Mouse (Mus musculus) embryonic facial prominence, embryonic 10.5 days (tissue): ENCODE measurements around the gene Uchl1. TPM values are rescaled to one million over a fixed set of nuclear protein-coding genes. Genes with fewer than 3 reads are reported as not detected.

ENCODE experiments used
- DNase-seq: peaks from one replicate; pipeline ENCODE4 v3.0.0-alpha.2; 2017; ENCODE audit warnings: low spot score
- H3K27ac ChIP-seq: fragments of 300-500 bp; sonication (generic); replicated peaks from 2 replicates; pipeline ENCODE4 v1.5.1; 2016; ENCODE audit warnings: mild to moderate bottlenecking
- H3K27me3 ChIP-seq: fragments of 300-500 bp; sonication (generic); replicated peaks from 2 replicates; pipeline ENCODE4 v1.6.1; 2016; ENCODE audit warnings: low read depth, mild to moderate bottlenecking; ENCODE audit not compliant: poor library complexity, severe bottlenecking
- H3K36me3 ChIP-seq: fragments of 300-500 bp; sonication (generic); replicated peaks from 2 replicates; pipeline ENCODE4 v1.6.1; 2016; ENCODE audit warnings: mild to moderate bottlenecking, moderate library complexity
- H3K4me1 ChIP-seq: fragments of 300-500 bp; sonication (generic); 2 replicates; pipeline ENCODE4 v1.6.1; 2016
- H3K4me3 ChIP-seq: fragments of 300-500 bp; sonication (generic); 2 replicates; pipeline ENCODE4 v1.5.1; 2016; ENCODE audit warnings: mild to moderate bottlenecking, moderate library complexity
- H3K9me3 ChIP-seq: fragments of 300-500 bp; sonication (generic); 2 replicates; pipeline ENCODE4 v1.6.1; 2016; ENCODE audit warnings: mild to moderate bottlenecking
- WGBS: fragments of 180-500 bp; shearing (Covaris S2); methylation state at CpG from one replicate; pipeline ENCODE4 v1.1.7; 2016; 5-methylcytosine and 5-hydroxymethylcytosine counted together
- polyA plus RNA-seq: library from polyadenylated mRNA; unstranded; fragments of >200 nt; fragmentation: Nextera tagmentation; extraction: Ambion mirVana; gene quantifications from 2 replicates; pipeline ENCODE4 v1.2.1, GENCODE M21; 2016

Uchl1 gene
- 128 and 137 TPM in 2 replicates for polyA plus RNA-seq

DNA sequence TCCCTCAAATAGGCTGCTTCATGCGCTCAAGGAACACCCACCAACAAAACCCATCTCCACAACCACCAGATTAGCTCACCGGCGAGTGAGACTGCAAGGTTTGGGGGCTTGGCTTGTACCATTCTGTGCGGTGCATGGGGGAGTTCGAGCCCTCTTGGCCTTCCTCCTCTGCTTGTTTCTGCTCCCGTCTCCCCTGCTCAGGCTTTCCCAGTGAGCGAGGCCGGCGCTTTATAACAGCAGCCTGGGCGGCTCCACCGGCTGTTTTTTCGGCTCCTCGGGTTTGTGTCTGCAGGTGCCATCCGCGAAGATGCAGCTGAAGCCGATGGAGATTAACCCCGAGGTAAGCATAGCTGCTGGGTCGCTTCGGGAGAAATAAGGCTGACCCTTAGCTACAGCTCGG, at the start of gene Uchl1:
TSS of gene Uchl1 (plus strand) at position 109 of the 400 bp plus-strand sequence.
- DNase-seq = peak; percentile 94
- peaks cover 55% of the 10 kb centered on the region for H3K27me3 ChIP-seq
- H3K9me3 ChIP-seq = no peaks in the 10 kb centered on the region
- H3K4me1 ChIP-seq = peaks cover 29% of the 10 kb centered on the region
- WGBS = under 1% methylated on average over 20 of the region's 20 CpGs
- H3K36me3 ChIP-seq = peaks cover 3% of the 10 kb centered on the region; the same call in 1 of the 2 replicates
- H3K27ac ChIP-seq = peak within 1 kb of the TSS; percentile 81
- peak within 1 kb of the TSS; percentile 76 for H3K4me3 ChIP-seq

DNA sequence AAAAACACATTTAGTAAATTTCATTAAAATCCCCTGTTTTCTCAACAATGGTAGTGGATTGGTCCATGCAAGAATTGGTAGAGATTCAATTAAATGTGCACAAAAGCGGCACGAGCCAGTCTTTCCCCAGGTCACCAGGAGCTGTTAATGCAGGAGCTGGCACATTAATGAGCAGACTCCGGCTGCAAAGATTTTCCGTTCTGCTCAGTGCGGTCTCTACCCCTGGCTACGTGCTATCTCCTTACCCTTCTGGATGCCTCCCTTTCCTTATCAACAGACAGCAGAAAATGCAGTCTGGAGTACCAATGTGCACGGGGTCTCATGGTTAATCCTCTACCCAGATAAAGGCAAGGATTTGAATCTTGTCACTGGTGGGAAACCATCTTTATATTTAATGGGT, 48.1 kb upstream of the Uchl1 start:
- WGBS = 81% methylated on average over 7 of the region's 7 CpGs
- no peaks in the 10 kb centered on the region for H3K36me3 ChIP-seq
- no peaks in the 10 kb centered on the region for H3K4me1 ChIP-seq
- no peak overlapping the region for H3K27ac ChIP-seq
- no peak for DNase-seq
- H3K27me3 ChIP-seq = no peaks in the 10 kb centered on the region
- H3K9me3 ChIP-seq = no peaks in the 10 kb centered on the region
- no peak overlapping the region for H3K4me3 ChIP-seq

DNA sequence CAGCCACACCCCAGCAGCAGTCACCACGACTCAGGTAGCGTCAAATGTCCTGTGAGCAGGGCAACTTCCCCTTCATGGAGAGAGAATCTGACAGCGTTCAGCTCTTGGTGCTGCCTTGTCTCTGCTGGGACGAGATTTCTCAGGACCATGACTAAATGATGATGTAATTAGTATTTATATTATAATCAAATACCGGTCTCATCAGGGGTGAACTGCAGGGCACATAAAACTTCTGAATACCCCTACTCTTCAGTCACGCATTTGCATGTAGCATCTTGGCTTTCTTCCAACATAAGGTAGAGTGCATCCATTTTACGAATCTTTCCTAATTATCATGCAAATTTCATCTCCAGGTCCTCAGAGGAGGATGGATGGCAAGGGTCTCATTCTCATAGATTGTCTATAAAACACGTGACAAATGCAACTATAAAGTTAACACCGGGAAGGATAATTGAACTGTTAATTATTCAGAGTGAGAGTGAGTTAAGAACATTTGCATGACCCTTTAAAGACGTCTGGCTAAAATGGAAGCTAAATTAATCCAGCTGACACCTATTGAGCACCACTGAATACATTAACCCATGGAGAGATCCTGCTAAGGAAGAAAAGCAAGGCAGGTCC, 40.3 kb upstream of the Uchl1 start:
- DNase-seq = no peak
- no peak overlapping the region for H3K4me3 ChIP-seq
- no peaks in the 10 kb centered on the region for H3K27me3 ChIP-seq
- no peaks in the 10 kb centered on the region for H3K9me3 ChIP-seq
- H3K4me1 ChIP-seq = no peaks in the 10 kb centered on the region
- 77% methylated on average over 10 of the region's 10 CpGs for WGBS
- H3K36me3 ChIP-seq = no peaks in the 10 kb centered on the region
- H3K27ac ChIP-seq = no peak overlapping the region

GRCm38 (mm10) chr5:66642156-66642555, 33.7 kb upstream of the Uchl1 start:
- 88% methylated on average over 4 of the region's 4 CpGs for WGBS
- no peak for DNase-seq
- H3K4me1 ChIP-seq = no peaks in the 10 kb centered on the region
- no peak overlapping the region for H3K4me3 ChIP-seq
- H3K9me3 ChIP-seq = no peaks in the 10 kb centered on the region
- H3K27ac ChIP-seq = no peak overlapping the region
- H3K36me3 ChIP-seq = no peaks in the 10 kb centered on the region
- H3K27me3 ChIP-seq = no peaks in the 10 kb centered on the region

DNA sequence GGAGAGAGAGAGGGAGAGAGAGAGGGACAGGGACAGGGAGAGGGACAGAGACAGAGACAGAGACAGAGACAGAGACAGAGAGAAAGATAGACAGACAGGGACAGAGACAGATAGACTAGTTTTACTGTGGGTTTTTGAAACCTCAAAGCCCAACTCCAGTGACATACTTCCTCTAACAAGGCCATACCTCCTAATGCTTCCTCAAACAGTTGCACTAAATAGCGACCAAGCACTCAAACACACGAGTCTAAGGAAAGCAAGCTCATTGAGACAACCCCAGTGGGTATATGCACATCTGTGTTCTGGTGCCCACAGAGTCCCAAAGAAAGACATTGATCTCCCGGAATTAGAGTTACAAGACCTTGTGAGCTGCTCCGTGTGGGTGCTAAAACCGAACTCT, 32.6 kb upstream of the Uchl1 start:
- H3K36me3 ChIP-seq = no peaks in the 10 kb centered on the region
- WGBS = 89% methylated on average over 5 of the region's 5 CpGs

DNA sequence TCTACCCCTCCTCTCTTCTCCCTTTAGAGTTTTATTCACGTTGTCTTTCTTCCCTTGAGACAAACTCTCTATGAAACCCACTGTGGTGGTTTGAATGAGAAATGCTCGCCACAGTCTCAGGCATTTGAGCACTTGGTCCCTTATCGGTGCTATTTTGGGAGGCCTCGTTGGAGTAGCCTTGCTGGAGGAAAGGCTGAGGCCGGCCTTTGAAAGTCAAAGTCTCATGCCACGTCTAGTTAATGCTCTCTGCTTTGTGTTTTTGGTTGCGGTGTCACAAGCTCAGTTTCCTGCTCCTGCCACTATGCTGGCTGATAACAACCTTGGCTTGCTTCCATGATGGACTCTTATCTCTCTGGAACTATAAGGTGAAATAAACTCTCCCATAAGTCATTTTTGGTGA, 28.4 kb upstream of the Uchl1 start:
- WGBS = 78% methylated on average over 7 of the region's 7 CpGs
- peaks cover 8% of the 10 kb centered on the region for H3K4me1 ChIP-seq
- no peak for DNase-seq
- H3K9me3 ChIP-seq = no peaks in the 10 kb centered on the region
- H3K36me3 ChIP-seq = no peaks in the 10 kb centered on the region
- H3K27ac ChIP-seq = no peak overlapping the region
- no peak overlapping the region for H3K4me3 ChIP-seq
- no peaks in the 10 kb centered on the region for H3K27me3 ChIP-seq

More for the DNA sequence above, 32.6 kb upstream of the Uchl1 start:
- no peaks in the 10 kb centered on the region for H3K4me1 ChIP-seq
- no peak overlapping the region for H3K4me3 ChIP-seq
- DNase-seq = no peak
- no peaks in the 10 kb centered on the region for H3K27me3 ChIP-seq
- H3K27ac ChIP-seq = no peak overlapping the region
- no peaks in the 10 kb centered on the region for H3K9me3 ChIP-seq

GRCm38 (mm10) chr5:66654220-66654619, 21.7 kb upstream of the Uchl1 start:
- no peaks in the 10 kb centered on the region for H3K27me3 ChIP-seq
- 0 out of 2 replicates have a peak, but pooled peaks cover 3% of the 10 kb centered on the region for H3K9me3 ChIP-seq
- H3K4me1 ChIP-seq = peaks cover 9% of the 10 kb centered on the region
- H3K27ac ChIP-seq = no peak overlapping the region; the same call in 1 of the 2 replicates
- H3K36me3 ChIP-seq = no peaks in the 10 kb centered on the region
- no peak overlapping the region for H3K4me3 ChIP-seq
- DNase-seq = no peak
- 69% methylated on average over 5 of the region's 5 CpGs for WGBS

GRCm38 (mm10) chr5:66675189-66675890, 551 bp upstream of the Uchl1 start:
- 0 out of 2 replicates have a peak overlapping the region, but pooled peaks have one; percentile 81 for H3K27ac ChIP-seq
- H3K9me3 ChIP-seq = no peaks in the 10 kb centered on the region
- peak; percentile 28 for DNase-seq
- 1% methylated on average over 18 of the region's 18 CpGs for WGBS
- peaks cover 29% of the 10 kb centered on the region for H3K4me1 ChIP-seq
- no peaks in the 10 kb centered on the region; the same call in 1 of the 2 replicates for H3K36me3 ChIP-seq
- peaks cover 55% of the 10 kb centered on the region for H3K27me3 ChIP-seq
- peak overlapping the region; percentile 76 for H3K4me3 ChIP-seq

GRCm38 (mm10) chr5:66676457-66677117, 696 bp downstream of the Uchl1 start:
- WGBS = under 1% methylated on average over 51 of the region's 51 CpGs
- peak; percentile 64 for DNase-seq
- Histone ChIP-seq H3K4me1 (peaks cover 29% of the 10 kb centered on the region), H3K27me3 (peaks cover 55% of the 10 kb centered on the region), H3K36me3 (peaks cover 9% of the 10 kb centered on the region; the same call in 1 of the 2 replicates), H3K4me3 (peak overlapping the region; percentile 76), H3K27ac (peak overlapping the region; percentile 81), H3K9me3 (no peaks in the 10 kb centered on the region)

DNA sequence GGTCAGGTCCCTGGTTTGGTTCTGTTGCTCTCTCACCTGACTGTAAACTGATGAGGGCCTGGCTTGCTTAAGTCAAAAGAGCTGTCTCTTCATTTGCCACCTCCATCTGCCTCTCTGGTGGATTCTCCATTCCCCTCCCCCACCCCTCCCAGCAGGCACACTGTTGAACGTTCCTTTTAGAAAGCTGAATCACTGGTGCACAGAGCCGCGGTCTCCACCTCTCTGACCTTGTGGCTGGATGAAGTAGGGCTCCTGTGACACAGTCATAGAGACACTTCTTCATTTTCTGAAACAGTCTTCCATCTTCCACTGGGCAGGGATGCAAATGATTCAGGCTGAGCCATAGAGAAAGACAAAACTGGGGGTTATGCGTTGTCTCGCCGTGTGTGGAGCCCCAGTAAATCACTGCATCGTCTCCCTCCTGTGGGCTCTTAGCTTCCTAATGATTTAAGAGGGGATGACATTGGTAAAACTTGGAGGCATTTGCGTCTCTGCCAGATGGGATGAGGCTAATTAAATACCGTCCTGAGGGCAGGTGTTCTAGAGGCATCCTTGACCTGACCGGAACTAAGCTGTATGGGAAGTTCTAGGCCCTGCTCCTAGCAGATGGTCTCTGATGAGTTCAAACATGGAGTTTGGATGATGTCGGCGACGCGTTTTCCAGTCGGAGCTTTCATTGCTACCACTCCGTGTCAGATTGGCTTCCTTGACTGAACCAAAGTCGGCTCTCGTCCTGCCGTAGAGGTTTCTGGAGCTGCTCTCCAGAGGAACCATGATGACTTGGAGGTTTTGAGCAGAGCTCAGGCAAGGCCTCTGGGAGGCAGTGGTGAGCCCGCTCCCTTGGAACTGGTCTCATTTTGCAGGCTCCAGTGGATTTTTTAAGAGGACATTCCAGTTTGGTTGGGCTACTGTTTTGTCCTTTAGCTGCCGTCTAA, 1.8 kb downstream of the Uchl1 start:
- peaks cover 32% of the 10 kb centered on the region for H3K4me1 ChIP-seq
- WGBS = 76% methylated on average over 21 of the region's 21 CpGs
- peak; percentile 23 for DNase-seq

DNA sequence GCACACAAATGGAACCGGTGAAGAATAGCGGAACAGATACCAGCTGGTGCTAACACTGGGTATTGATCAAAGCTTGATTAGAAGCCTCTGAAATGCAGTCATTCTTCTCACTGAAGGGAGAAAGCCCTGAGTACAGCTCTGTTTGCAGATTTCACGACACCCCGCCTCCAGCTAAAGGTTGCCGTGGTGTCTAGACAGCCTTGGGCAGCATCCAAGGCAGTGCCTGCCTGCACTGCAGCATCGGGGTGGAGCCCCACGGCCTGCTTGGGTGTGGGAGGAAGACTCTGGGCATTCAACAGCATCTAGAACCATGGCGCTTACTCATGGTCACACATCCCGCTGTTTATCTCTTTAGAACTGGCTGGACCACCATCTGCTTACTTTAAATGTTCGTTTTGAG, 3.3 kb downstream of the Uchl1 start:
- Histone ChIP-seq H3K4me3 (no peak overlapping the region), H3K9me3 (no peaks in the 10 kb centered on the region), H3K27ac (no peak overlapping the region), H3K36me3 (peaks cover 34% of the 10 kb centered on the region), H3K27me3 (peaks cover 46% of the 10 kb centered on the region), H3K4me1 (peaks cover 32% of the 10 kb centered on the region)
- 76% methylated on average over 10 of the region's 10 CpGs for WGBS
- no peak for DNase-seq

More for the DNA sequence above, 1.8 kb downstream of the Uchl1 start:
- Histone ChIP-seq H3K4me3 (peak overlapping the region; percentile 76; the same call in 1 of the 2 replicates), H3K27me3 (peaks cover 55% of the 10 kb centered on the region), H3K27ac (no peak overlapping the region), H3K9me3 (no peaks in the 10 kb centered on the region), H3K36me3 (peaks cover 20% of the 10 kb centered on the region)

DNA sequence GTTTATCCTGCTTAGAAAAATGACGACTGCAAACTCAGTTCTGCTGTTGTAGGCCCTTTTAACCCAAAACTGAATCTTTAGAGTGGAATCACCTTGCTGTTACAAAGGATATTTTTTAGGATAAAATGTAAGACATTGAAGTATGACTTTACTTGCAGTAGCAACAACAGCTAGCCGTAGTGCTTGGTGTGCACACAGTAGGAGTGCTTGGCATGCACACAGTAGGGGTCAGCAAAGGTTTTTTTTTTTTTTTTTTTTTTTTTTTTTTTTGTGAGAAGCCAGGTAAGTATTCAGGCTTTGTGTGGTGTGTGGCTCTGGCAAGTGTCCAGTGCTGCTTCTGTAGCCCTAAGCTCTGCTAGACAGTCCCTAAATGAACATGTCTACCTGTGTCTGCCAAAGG, 10.0 kb downstream of the Uchl1 start:
- Histone ChIP-seq H3K36me3 (peaks cover 78% of the 10 kb centered on the region), H3K9me3 (no peaks in the 10 kb centered on the region), H3K27ac (no peak overlapping the region), H3K27me3 (no peaks in the 10 kb centered on the region), H3K4me1 (0 out of 2 replicates have a peak, but pooled peaks cover 3% of the 10 kb centered on the region), H3K4me3 (no peak overlapping the region)
- WGBS = 84% methylated on average over 2 of the region's 2 CpGs
- DNase-seq = no peak
